Mouse (Mus musculus): ENCODE results near the gene Asrgl1. TPM values are rescaled to one million over a fixed set of nuclear protein-coding genes. Genes with fewer than 3 reads are reported as not detected.

Gene Asrgl1
- total and polyA plus RNA-seq, 3 experiments = 15.6 to 36.2 (median 25.1) TPM

GRCm38 (mm10) chr19:9062822-9063221, 72.6 kb downstream of the Asrgl1 start:
- H3K27ac ChIP-seq (ENCODE audit: insufficient read depth, low read depth) = no peak overlapping the region
- dilution Hi-C loops (cut with MboI; ENCODE audit: extremely low pct_ligation_motif_present, extremely low pct_unique_long_range_greater_than_20kb, low sequenced_read_pairs) (no loop called here), in situ Hi-C loops (cut with MboI; ENCODE audit: low pct_ligation_motif_present, low pct_unique_long_range_greater_than_20kb, low sequenced_read_pairs) (no loop called here)
- no peaks in the 10 kb centered on the region for H3K27me3 ChIP-seq (replicated peaks)
- no peak for DNase-seq (ENCODE audit: extremely low read depth)
- H3K9me3 ChIP-seq (replicated peaks; ENCODE audit: low read length) = no peaks in the 10 kb centered on the region
- H3K4me2 ChIP-seq (ENCODE audit: insufficient read depth, low read depth, poor library complexity, severe bottlenecking) = no peak overlapping the region
- no peak overlapping the region for H3K9ac ChIP-seq (ENCODE audit: insufficient read depth, low read depth)
- no peaks in the 10 kb centered on the region for H3K79me2 ChIP-seq (replicated peaks; ENCODE audit: control insufficient read depth, extremely low read depth, insufficient read depth, poor library complexity, severe bottlenecking)
- H3K4me1 ChIP-seq (ENCODE audit: control insufficient read depth in 1 of 2, insufficient read depth in 2 of 2) = peaks cover 13 to 50% of the 10 kb centered on the region in 2 experiments
- no peaks in the 10 kb centered on the region for H3K36me3 ChIP-seq (replicated peaks in 1 of 2; ENCODE audit: control insufficient read depth in 1 of 2, insufficient read depth in 1 of 2, low read length in 1 of 2)
- no peak overlapping the region for H3K4me3 ChIP-seq (replicated peaks in 1 of 3; ENCODE audit: low read depth in 2 of 3, low read length in 2 of 3, poor library complexity in 1 of 3)
- TF ChIP-seq ZMIZ1 (IDR thresholded peaks at IDR 0.05; ENCODE audit: low read depth, low read length) (no peak), TBP (conservative IDR thresholded peaks at IDR 0.05; ENCODE audit: low read depth, low read length) (no peak), GABPA (IDR thresholded peaks at IDR 0.05; ENCODE audit: insufficient replicate concordance, low read depth, low read length) (no peak), POLR2AphosphoS2 (IDR thresholded peaks at IDR 0.05; ENCODE audit: low read depth, low read length) (no peak), TCF12 (IDR thresholded peaks at IDR 0.05; ENCODE audit: low read depth, low read length) (no peak), PAX5 (IDR thresholded peaks at IDR 0.05; ENCODE audit: low read length) (no peak), MAZ (IDR thresholded peaks at IDR 0.05; ENCODE audit: low read depth, low read length) (no peak), MAX (IDR thresholded peaks at IDR 0.05; ENCODE audit: low read length) (no peak), KAT2A (IDR thresholded peaks at IDR 0.05; ENCODE audit: insufficient replicate concordance, low read length) (no peak), POLR2A (IDR thresholded peaks at IDR 0.05; ENCODE audit: low read depth, low read length) (no peak), NELFE (IDR thresholded peaks at IDR 0.05; ENCODE audit: low read depth, low read length) (no peak), HCFC1 (IDR thresholded peaks at IDR 0.05; ENCODE audit: low read depth, low read length) (no peak), UBTF (IDR thresholded peaks at IDR 0.05; ENCODE audit: low read depth, low read length) (no peak), ZNF384 (IDR thresholded peaks at IDR 0.05; ENCODE audit: low read depth, low read length) (no peak), CTCF (conservative IDR thresholded peaks at IDR 0.05 in 1 of 2, IDR thresholded peaks at IDR 0.05 in 1 of 2; ENCODE audit: low read depth in 2 of 2, low read length in 2 of 2) (no peak), EP300 (IDR thresholded peaks at IDR 0.05; ENCODE audit: low read length) (no peak), ETS1 (conservative IDR thresholded peaks at IDR 0.05; ENCODE audit: low read depth, low read length) (no peak)

GRCm38 (mm10) chr19:9061221-9061893, 74.1 kb downstream of the Asrgl1 start:
- Histone ChIP-seq H3K9me3 (replicated peaks; ENCODE audit: low read length) (no peaks in the 10 kb centered on the region), H3K36me3 (replicated peaks in 1 of 2; ENCODE audit: control insufficient read depth in 1 of 2, insufficient read depth in 1 of 2, low read length in 1 of 2) (no peaks in the 10 kb centered on the region), H3K4me3 (replicated peaks in 1 of 3; ENCODE audit: low read depth in 2 of 3, low read length in 2 of 3, poor library complexity in 1 of 3) (no peak overlapping the region), H3K27ac (ENCODE audit: insufficient read depth, low read depth) (no peak overlapping the region), H3K9ac (ENCODE audit: insufficient read depth, low read depth) (no peak overlapping the region), H3K4me1 (ENCODE audit: control insufficient read depth in 1 of 2, insufficient read depth in 2 of 2) (peaks cover 8 to 44% of the 10 kb centered on the region in 2 experiments), H3K79me2 (replicated peaks; ENCODE audit: control insufficient read depth, extremely low read depth, insufficient read depth, poor library complexity, severe bottlenecking) (no peaks in the 10 kb centered on the region), H3K4me2 (ENCODE audit: insufficient read depth, low read depth, poor library complexity, severe bottlenecking) (no peak overlapping the region), H3K27me3 (replicated peaks) (no peaks in the 10 kb centered on the region)
- dilution Hi-C loops (cut with MboI; ENCODE audit: extremely low pct_ligation_motif_present, extremely low pct_unique_long_range_greater_than_20kb, low sequenced_read_pairs) (no loop called here), in situ Hi-C loops (cut with MboI; ENCODE audit: low pct_ligation_motif_present, low pct_unique_long_range_greater_than_20kb, low sequenced_read_pairs) (no loop called here)
- no peak for DNase-seq (ENCODE audit: extremely low read depth)
- TF ChIP-seq TCF12 (IDR thresholded peaks at IDR 0.05; ENCODE audit: low read depth, low read length) (no peak), MYC (IDR thresholded peaks at IDR 0.05; ENCODE audit: low read depth, low read length) (no peak)

Data from CH12.LX (cell line).